Mouse (Mus musculus) spleen, adult 2 months (tissue): ENCODE measurements at regions not wholly inside any gene's neighbourhood (a gene's known extent, or its start where the extent isn't known, plus 50 kb on each side); places are given as distances from the start of the nearest gene placed in this dataset.

Experiments used
- DNase-seq, 2 experiments: peaks; one replicate each; pipeline versions ENCODE4 v3.0.0 to v3.0.0-alpha.2; 2012 to 2021; ENCODE audit warnings: low spot score in 2 of 2, low read depth in 1 of 2
- H3K27ac ChIP-seq: fragments of 200-500 bp; 2 replicates; pipeline ENCODE4 v1.5.1; 2012; ENCODE audit warnings: low read length, inconsistent platforms; ENCODE audit not compliant: insufficient read depth
- H3K27me3 ChIP-seq: fragments of 200-500 bp; 2 replicates; pipeline ENCODE4 v1.6.1; 2012; ENCODE audit warnings: mild to moderate bottlenecking, moderate library complexity, low read length, inconsistent platforms; ENCODE audit not compliant: control insufficient read depth, insufficient read depth
- H3K36me3 ChIP-seq: fragments of 200-500 bp; 2 replicates; pipeline ENCODE4 v1.6.1; 2012; ENCODE audit warnings: mild to moderate bottlenecking, low read length, inconsistent platforms; ENCODE audit not compliant: control insufficient read depth, insufficient read depth
- H3K4me1 ChIP-seq: fragments of 200-500 bp; 2 replicates; pipeline ENCODE4 v1.6.1; 2011; ENCODE audit warnings: inconsistent platforms; ENCODE audit not compliant: control insufficient read depth, insufficient read depth, insufficient read length
- H3K4me3 ChIP-seq: fragments of 200-500 bp; 2 replicates; pipeline ENCODE4 v1.5.1; 2011; ENCODE audit warnings: mild to moderate bottlenecking, inconsistent platforms; ENCODE audit not compliant: insufficient read depth, insufficient read length; ENCODE audit errors: extremely low read depth
- CTCF ChIP-seq: fragments of 200-500 bp; IDR thresholded peaks from 2 replicates; pipeline ENCODE4 v1.5.1; 2011; ENCODE audit warnings: mild to moderate bottlenecking, inconsistent platforms; ENCODE audit not compliant: insufficient read depth, insufficient read length, insufficient replicate concordance; ENCODE audit errors: extremely low read depth
- POLR2A ChIP-seq: fragments of 200-500 bp; IDR thresholded peaks from 2 replicates; pipeline ENCODE4 v1.6.1; 2011; ENCODE audit warnings: low read depth, low read length, inconsistent platforms
- WGBS: fragments of 180-500 bp; shearing (Covaris S2); methylation state at CpG from one replicate; pipeline ENCODE4 v1.1.7; 2018; 5-methylcytosine and 5-hydroxymethylcytosine counted together

- DNase-seq: no peak
- Histone ChIP-seq H3K4me3 (no peak overlapping the region), H3K4me1 (no peaks in the 10 kb centered on the region), H3K27ac (no peak overlapping the region), H3K36me3 (no peaks in the 10 kb centered on the region), H3K27me3 (no peaks in the 10 kb centered on the region)
- TF ChIP-seq POLR2A (no peak), CTCF (no peak)
- WGBS: 91% methylated on average over 2 of the region's 2 CpGs
Observed at GRCm38 (mm10) chr9:87952426-87952825, 221.4 kb upstream of the Tbx18 start.

DNA sequence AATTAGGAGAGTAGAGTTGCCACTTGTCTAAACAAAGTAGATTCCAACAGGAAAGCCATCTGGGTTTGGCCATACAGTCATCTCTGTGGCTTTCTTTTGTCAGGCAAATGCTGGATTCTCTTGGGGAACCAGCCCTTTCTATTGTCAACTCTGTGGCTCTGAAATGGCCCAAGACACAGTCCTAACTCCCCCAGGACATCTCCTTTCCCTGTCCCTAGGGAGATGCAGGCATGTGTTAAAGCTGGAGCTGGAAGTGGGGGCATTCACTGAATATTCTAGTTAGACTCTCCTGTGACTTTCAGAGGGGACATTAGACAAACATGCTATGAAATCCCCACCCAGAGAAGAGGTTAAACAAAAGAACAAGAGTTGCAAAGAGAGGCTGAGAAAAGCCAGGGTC is 223.9 kb upstream of the Tbx18 start:
- Histone ChIP-seq H3K27ac (no peak overlapping the region), H3K27me3 (no peaks in the 10 kb centered on the region), H3K36me3 (no peaks in the 10 kb centered on the region), H3K4me1 (no peaks in the 10 kb centered on the region), H3K4me3 (no peak overlapping the region)
- TF ChIP-seq POLR2A (no peak), CTCF (no peak)
- no peak for DNase-seq

GRCm38 (mm10) chr9:87961796-87962195 is 230.7 kb upstream of the Tbx18 start:
- Histone ChIP-seq H3K27me3 (no peaks in the 10 kb centered on the region), H3K4me1 (no peaks in the 10 kb centered on the region), H3K27ac (no peak overlapping the region), H3K36me3 (no peaks in the 10 kb centered on the region), H3K4me3 (no peak overlapping the region)
- TF ChIP-seq POLR2A (no peak), CTCF (no peak)
- WGBS: 85% methylated on average over 4 of the region's 4 CpGs
- no peak for DNase-seq

DNA sequence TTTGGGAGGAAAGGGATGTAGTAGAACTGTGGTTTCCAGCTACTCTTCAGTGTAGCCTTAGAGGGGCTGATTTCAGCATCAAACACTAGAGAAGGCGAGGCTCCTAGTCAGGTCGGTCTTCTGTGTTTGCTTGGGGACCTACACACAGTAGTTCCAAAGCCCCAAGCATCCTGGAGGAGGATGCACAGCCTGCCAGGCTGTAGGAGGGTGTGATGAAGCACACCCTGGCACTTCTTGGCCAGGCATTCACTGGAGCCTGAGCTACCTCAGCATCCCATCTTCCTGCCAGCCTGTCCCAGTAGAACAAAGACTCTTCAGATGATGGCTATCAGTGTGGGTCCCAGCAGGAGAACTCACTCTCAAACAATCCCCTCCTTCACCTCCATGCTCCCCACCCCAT is 233.4 kb upstream of the Tbx18 start:
- no peaks in the 10 kb centered on the region for H3K4me1 ChIP-seq
- WGBS: 65% methylated on average over 2 of the region's 2 CpGs

DNA sequence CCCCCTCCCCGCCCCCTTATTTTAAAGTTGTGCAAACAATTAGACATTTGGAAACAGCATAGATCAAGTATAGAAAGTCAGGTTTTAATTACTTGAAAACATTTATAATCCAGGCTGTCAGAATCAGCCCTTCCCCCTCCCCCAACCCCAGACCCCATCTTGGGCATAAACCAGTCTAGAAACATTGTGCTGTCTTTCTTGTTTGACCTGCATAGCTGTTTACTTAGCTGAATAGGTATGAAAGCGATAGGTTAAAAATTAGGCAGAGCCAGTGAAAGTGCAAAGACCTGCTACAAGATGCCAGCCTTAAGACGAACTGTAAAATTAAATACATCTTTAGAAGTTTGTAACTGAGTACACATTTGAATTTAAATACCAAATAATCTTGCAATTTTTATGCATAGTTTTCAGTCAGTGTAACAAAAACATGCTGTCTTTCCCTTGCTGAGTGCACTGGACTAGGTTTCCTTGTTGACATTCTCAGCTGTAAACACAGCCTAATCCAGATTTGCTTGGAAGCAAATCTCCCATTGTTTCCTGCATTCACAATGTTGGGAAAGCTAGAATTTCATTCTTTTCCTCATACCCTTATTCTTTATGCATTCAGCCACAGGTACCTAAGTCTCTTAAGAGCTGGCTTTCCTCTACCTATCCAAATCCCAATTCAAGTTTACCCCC is 234.2 kb upstream of the Tbx18 start:
- no peak overlapping the region for H3K27ac ChIP-seq

More for the DNA sequence above, 233.4 kb upstream of the Tbx18 start:
- no peak overlapping the region for H3K27ac ChIP-seq
- H3K27me3 ChIP-seq: no peaks in the 10 kb centered on the region
- no peak for TF ChIP-seq POLR2A
- TF ChIP-seq CTCF: no peak
- H3K4me3 ChIP-seq: no peak overlapping the region
- no peaks in the 10 kb centered on the region for H3K36me3 ChIP-seq
- no peak for DNase-seq

DNA sequence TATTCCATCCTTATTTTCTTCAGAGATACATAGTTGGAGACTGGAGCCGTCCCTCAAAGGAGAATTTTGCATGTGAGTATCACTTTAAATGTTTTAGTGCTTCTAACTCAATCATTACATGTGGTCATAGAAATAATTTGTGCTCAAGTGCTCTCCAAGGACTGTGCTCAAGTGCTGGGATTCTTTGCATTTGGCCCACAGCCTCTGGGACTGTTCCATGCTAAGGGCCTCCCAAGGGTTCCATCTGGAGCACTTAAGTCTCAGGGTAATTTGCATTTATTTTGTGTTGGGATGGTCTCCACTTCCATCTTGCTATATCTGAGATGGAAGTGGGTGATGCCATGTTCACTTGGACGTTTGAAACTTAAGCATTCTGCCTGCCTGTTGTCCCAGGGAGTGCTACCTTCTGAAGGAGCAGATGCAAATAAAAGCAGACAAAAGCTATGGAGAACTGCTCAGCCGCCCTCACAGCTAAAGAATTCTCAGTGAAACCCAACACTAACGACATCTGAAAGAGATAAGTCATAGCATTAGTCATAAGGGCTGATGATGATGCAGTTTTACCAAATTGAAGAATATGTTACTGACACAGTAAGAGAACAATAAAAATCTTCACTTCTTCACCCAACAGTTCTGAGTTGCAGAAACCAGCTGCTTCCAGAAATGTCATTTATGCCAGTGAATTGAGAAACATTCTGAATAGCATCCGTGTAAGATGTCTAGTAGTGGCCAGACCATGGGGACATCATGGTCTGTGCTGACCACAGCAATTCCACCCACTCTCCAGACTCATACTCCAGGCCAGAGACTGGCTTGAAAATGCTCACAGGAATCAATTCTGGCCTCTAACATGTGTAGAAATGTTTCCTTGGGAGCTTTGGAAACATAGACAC is 237.4 kb upstream of the Tbx18 start:
- H3K36me3 ChIP-seq: no peaks in the 10 kb centered on the region
- TF ChIP-seq POLR2A (no peak), CTCF (no peak)
- DNase-seq: no peak
- H3K4me3 ChIP-seq: no peak overlapping the region
- no peaks in the 10 kb centered on the region for H3K27me3 ChIP-seq
- no peak overlapping the region for H3K27ac ChIP-seq
- no peaks in the 10 kb centered on the region for H3K4me1 ChIP-seq
- 65% methylated on average over 5 of the region's 5 CpGs for WGBS

More for the DNA sequence above, 234.2 kb upstream of the Tbx18 start:
- TF ChIP-seq POLR2A: no peak
- TF ChIP-seq CTCF: no peak
- Histone ChIP-seq H3K36me3 (no peaks in the 10 kb centered on the region), H3K4me1 (no peaks in the 10 kb centered on the region), H3K27me3 (no peaks in the 10 kb centered on the region), H3K4me3 (no peak overlapping the region)
- DNase-seq: no peak
- WGBS: 80% methylated on average over 3 of the region's 3 CpGs

DNA sequence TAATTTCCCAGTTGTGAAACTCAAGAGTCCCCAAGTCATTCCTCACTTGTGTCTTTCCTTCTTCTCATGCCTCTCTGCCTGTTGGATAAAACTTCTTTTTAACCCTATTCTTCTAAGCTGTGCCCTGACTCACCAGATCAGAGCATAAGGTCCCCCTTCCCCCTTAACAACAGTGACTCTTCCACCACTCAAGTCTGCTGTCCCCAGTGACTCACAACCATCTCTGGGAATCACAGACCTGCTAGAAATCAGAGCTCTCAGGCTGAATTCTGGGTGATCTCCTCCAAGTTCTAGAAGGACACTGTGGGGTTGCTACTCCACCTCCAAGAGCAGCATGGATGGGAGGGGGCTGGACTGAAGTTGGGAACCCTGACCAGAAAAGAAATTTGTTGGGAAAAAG is 239.5 kb upstream of the Tbx18 start:
- TF ChIP-seq POLR2A (no peak), CTCF (no peak)
- no peaks in the 10 kb centered on the region for H3K36me3 ChIP-seq
- H3K4me1 ChIP-seq: no peaks in the 10 kb centered on the region

More for the DNA sequence above, 239.5 kb upstream of the Tbx18 start:
- no peak for DNase-seq
- Histone ChIP-seq H3K4me3 (no peak overlapping the region), H3K27me3 (no peaks in the 10 kb centered on the region), H3K27ac (no peak overlapping the region)
